Mouse (Mus musculus) spleen, adult 2 months (tissue): Measurements from ENCODE around the gene Krtap5-4. TPM values are rescaled to one million over a fixed set of nuclear protein-coding genes. Genes with fewer than 3 reads are reported as not detected.
"Not testable (repeated sequence)": the region's sequence is repeated elsewhere in the genome, so short reads cannot be mapped to it uniquely, and the experiment has no call there.

Experiments used
- DNase-seq, 2 experiments: peaks; one replicate each; pipeline versions ENCODE4 v3.0.0 to v3.0.0-alpha.2; 2012 to 2021; ENCODE audit warnings: low spot score in 2 of 2, low read depth in 1 of 2
- H3K27ac ChIP-seq: fragments of 200-500 bp; 2 replicates; pipeline ENCODE4 v1.5.1; 2012; ENCODE audit warnings: low read length, inconsistent platforms; ENCODE audit not compliant: insufficient read depth
- H3K27me3 ChIP-seq: fragments of 200-500 bp; 2 replicates; pipeline ENCODE4 v1.6.1; 2012; ENCODE audit warnings: mild to moderate bottlenecking, moderate library complexity, low read length, inconsistent platforms; ENCODE audit not compliant: control insufficient read depth, insufficient read depth
- H3K36me3 ChIP-seq: fragments of 200-500 bp; 2 replicates; pipeline ENCODE4 v1.6.1; 2012; ENCODE audit warnings: mild to moderate bottlenecking, low read length, inconsistent platforms; ENCODE audit not compliant: control insufficient read depth, insufficient read depth
- H3K4me1 ChIP-seq: fragments of 200-500 bp; 2 replicates; pipeline ENCODE4 v1.6.1; 2011; ENCODE audit warnings: inconsistent platforms; ENCODE audit not compliant: control insufficient read depth, insufficient read depth, insufficient read length
- H3K4me3 ChIP-seq: fragments of 200-500 bp; 2 replicates; pipeline ENCODE4 v1.5.1; 2011; ENCODE audit warnings: mild to moderate bottlenecking, inconsistent platforms; ENCODE audit not compliant: insufficient read depth, insufficient read length; ENCODE audit errors: extremely low read depth
- CTCF ChIP-seq: fragments of 200-500 bp; IDR thresholded peaks from 2 replicates; pipeline ENCODE4 v1.5.1; 2011; ENCODE audit warnings: mild to moderate bottlenecking, inconsistent platforms; ENCODE audit not compliant: insufficient read depth, insufficient read length, insufficient replicate concordance; ENCODE audit errors: extremely low read depth
- POLR2A ChIP-seq: fragments of 200-500 bp; IDR thresholded peaks from 2 replicates; pipeline ENCODE4 v1.6.1; 2011; ENCODE audit warnings: low read depth, low read length, inconsistent platforms
- WGBS: fragments of 180-500 bp; shearing (Covaris S2); methylation state at CpG from one replicate; pipeline ENCODE4 v1.1.7; 2018; 5-methylcytosine and 5-hydroxymethylcytosine counted together
- polyA plus RNA-seq: library from polyadenylated mRNA; depleted of rRNA; stranded (reverse); fragments of >200 nt; gene quantifications from 2 replicates; pipeline ENCODE4 v1.2.3, GENCODE M21; 2012

Gene Krtap5-4
- polyA plus RNA-seq, 1 experiment, result not detected

DNA sequence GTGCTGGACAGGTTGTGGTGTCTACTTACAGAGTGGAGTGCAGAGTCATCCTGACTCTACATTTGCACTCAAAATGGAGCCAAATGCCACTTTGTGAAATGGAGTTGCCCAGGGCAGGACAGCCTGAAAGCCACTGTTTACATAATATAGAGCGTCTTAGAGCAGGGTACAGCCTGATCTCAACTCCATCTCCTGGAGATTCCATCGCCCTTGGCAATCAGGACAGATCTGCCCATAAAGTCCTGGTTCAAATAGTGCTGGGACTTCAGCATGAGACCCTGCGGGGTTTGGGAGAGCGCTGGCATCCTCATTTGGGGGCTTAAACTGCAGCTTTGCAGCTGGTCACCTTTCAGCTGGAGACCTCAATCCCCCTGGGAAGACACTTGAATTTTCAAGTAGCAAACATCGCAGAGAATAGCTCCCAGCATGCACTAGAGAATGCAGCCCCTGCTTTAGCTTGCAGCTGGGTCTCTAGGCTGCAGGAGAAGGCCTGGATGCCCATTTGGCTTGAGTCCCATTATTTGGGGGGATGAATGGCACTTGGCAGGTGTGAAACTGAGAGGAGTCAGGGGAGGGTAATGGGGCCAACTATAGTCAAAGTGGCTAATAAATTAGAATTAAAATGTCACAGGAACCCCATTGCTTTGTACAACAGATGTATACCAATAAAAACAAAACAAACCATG, 11.4 kb downstream of the Krtap5-4 start:
- WGBS, result 70% methylated on average over 5 of the region's 5 CpGs
- Histone ChIP-seq H3K36me3 (no peaks in the 10 kb centered on the region), H3K4me3 (no peak overlapping the region), H3K27ac (no peak overlapping the region), H3K4me1 (no peaks in the 10 kb centered on the region), H3K27me3 (no peaks in the 10 kb centered on the region)
- DNase-seq, result no peak
- TF ChIP-seq POLR2A, result no peak
- no peak for TF ChIP-seq CTCF

DNA sequence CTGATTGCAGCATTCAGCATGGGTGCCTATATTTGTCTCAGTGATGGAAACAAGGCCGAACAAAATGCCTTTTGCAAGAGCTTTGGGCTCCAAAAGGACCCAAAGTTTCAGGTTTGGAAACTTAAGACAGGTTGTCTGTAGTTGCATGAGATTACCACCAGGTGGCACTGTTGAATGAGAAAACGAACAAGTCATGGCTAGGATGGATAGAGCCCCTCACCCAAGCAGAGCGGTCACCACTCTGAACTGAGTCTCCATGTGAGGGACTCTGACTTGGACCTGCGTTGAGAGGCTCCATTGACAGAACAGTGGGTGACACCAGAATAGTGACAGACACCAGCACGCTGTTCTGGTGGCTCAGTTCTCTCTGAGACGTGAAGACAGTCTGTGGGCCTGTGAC, 13.2 kb downstream of the Krtap5-4 start:
- H3K27me3 ChIP-seq, result no peaks in the 10 kb centered on the region
- no peaks in the 10 kb centered on the region for H3K4me1 ChIP-seq
- H3K36me3 ChIP-seq, result no peaks in the 10 kb centered on the region
- H3K4me3 ChIP-seq, result no peak overlapping the region
- no peak for DNase-seq
- no peak overlapping the region for H3K27ac ChIP-seq
- 52% methylated on average over 6 of the region's 6 CpGs for WGBS
- TF ChIP-seq POLR2A (no peak), CTCF (peak; percentile 33; the same call in 1 of the 2 replicates)

DNA sequence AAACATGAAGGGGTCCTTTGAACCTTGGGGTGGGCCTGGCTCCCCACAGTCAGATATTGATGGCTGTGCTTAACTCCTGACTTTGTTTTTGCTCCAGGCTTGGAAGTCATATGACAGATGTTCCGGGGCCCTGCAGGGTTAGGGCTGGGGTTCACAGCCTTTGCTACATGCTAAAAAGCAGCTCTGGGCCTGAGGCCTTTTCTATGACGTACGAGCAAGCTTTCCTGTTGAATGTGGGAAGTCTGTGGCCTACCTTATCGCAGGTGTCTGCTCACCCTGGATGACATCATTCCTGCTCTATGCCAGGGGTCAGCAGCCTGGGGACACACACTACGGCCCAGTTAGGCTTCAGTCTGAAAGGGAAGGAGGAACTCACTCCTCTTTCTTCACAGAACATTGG, 13.9 kb downstream of the Krtap5-4 start:
- H3K27ac ChIP-seq, result no peak overlapping the region
- H3K36me3 ChIP-seq, result no peaks in the 10 kb centered on the region
- no peak for DNase-seq
- no peak overlapping the region for H3K4me3 ChIP-seq
- no peaks in the 10 kb centered on the region for H3K4me1 ChIP-seq
- 77% methylated on average over 5 of the region's 5 CpGs for WGBS
- TF ChIP-seq CTCF, result no peak
- TF ChIP-seq POLR2A, result no peak
- no peaks in the 10 kb centered on the region for H3K27me3 ChIP-seq

DNA sequence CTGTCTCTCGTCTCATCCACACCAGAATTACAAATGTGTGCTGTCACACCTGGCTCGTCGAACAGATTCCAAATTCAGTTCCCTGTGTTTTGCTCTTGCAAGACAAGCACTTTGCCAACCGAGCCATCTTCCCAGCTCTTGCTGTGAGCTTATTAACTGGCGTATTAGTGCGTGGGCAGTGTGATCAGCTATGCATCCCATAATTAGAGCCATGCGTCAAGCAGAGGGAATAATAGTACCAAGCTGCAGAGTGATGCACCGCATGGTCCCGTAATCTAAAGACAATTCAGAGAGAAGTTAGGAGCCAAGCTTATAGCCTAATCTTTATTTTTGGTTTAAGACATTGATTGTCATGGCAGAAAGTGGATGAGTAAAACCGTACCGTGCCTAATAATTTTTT, 15.8 kb downstream of the Krtap5-4 start:
- no peaks in the 10 kb centered on the region for H3K36me3 ChIP-seq
- WGBS, result 92% methylated on average over 11 of the region's 11 CpGs
- TF ChIP-seq POLR2A (no peak), CTCF (no peak)
- no peak for DNase-seq
- H3K4me1 ChIP-seq, result no peaks in the 10 kb centered on the region
- no peak overlapping the region for H3K4me3 ChIP-seq
- no peaks in the 10 kb centered on the region for H3K27me3 ChIP-seq
- H3K27ac ChIP-seq, result no peak overlapping the region

DNA sequence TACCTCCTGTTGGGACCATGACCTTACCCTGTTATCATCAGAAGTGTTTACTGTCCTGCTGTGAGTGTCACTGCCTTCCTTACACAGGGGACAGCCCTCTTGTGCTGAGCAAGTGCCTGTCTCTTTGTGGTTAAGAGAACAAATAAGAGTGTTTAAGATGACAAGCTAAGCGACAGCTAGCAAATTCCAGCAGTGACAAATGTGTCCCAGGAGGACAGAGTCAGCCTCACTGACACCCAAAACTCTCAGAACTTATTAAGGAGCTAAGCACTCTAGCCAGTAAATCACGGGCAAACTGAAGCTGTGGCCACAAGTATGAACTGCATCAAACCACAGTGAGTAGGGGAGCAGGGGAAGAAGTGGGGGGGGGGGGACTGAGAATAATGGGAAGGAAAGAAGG, 17.6 kb downstream of the Krtap5-4 start:
- TF ChIP-seq CTCF, result no peak
- no peak for TF ChIP-seq POLR2A
- Histone ChIP-seq H3K36me3 (no peaks in the 10 kb centered on the region), H3K4me1 (no peaks in the 10 kb centered on the region), H3K4me3 (no peak overlapping the region), H3K27me3 (no peaks in the 10 kb centered on the region), H3K27ac (no peak overlapping the region)
- DNase-seq, result no peak
- WGBS, result 31% methylated on average over 2 of the region's 2 CpGs

DNA sequence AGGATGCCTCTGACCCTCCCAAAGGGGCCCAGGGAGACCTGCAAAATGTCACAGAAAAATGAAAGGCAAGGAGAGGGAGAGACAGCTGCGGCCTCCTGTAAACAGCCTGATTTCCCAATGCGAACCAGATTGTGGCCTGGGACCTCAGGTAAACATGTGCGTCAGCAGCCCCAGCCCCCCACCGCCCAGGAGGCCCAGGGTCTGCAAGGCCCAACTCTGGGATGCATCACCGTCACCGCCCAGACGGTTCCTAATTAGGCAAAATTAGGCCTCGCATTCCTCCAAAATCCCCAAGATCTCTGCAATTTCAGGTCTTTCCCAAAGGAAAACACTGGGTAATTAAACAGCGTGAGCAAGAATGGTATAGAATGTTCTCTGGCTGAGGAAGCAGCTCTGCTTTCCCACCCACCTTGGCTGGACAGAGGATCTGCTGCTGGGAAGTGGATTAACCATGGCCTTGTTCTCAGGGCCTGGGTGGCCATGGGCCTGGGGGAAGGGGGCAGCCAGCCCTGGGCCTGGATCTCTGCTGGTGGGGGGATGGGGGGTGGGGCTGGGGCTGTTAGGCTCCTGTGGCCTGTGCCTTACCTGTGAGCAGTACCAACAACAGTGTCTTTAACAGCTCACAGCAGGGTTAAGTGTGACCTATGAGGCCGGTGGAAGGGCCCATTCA, 18.4 kb downstream of the Krtap5-4 start:
- H3K4me3 ChIP-seq, DNase-seq, H3K36me3 ChIP-seq, H3K27me3 ChIP-seq, H3K27ac ChIP-seq, H3K4me1 ChIP-seq: not testable (repeated sequence)
- WGBS, result 98% methylated on average over 5 of the region's 10 CpGs

DNA sequence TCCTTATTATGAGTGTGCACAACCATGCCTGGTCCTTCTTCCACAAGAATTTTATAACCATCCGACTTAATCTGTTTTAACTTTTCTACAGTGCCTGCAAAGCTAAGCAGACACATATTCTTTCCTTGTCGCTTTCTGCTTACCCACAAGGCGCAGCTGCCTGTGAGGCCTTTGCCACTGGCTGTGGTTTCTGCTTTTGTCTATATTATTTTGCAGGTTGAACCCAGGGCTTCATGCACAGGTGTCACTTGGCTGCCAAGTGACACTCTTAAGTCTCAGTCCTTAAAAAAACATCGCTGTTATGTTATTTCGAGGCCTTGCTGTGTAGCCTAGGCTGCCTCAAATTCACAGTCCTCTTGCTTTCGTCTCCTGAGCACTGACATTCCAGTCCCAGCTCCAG, 19.3 kb downstream of the Krtap5-4 start:
- Histone ChIP-seq H3K4me1 (no peaks in the 10 kb centered on the region), H3K4me3 (no peak overlapping the region), H3K27ac (no peak overlapping the region), H3K27me3 (no peaks in the 10 kb centered on the region), H3K36me3 (no peaks in the 10 kb centered on the region)
- TF ChIP-seq POLR2A (no peak), CTCF (no peak)
- WGBS, result 76% methylated on average over 6 of the region's 6 CpGs
- no peak for DNase-seq
